Mouse (Mus musculus) E14TG2a.4 (cell line): ENCODE results near the gene Zfp335.

Experiments used
- CTCF ChIP-seq: conservative IDR thresholded peaks from 2 replicates; pipeline ENCODE4 v1.5.1; 2014; ENCODE audit warnings: low read length
- POU5F1 ChIP-seq: IDR thresholded peaks from 2 replicates; pipeline ENCODE4 v1.6.1; 2014; ENCODE audit warnings: low read length, borderline replicate concordance

DNA sequence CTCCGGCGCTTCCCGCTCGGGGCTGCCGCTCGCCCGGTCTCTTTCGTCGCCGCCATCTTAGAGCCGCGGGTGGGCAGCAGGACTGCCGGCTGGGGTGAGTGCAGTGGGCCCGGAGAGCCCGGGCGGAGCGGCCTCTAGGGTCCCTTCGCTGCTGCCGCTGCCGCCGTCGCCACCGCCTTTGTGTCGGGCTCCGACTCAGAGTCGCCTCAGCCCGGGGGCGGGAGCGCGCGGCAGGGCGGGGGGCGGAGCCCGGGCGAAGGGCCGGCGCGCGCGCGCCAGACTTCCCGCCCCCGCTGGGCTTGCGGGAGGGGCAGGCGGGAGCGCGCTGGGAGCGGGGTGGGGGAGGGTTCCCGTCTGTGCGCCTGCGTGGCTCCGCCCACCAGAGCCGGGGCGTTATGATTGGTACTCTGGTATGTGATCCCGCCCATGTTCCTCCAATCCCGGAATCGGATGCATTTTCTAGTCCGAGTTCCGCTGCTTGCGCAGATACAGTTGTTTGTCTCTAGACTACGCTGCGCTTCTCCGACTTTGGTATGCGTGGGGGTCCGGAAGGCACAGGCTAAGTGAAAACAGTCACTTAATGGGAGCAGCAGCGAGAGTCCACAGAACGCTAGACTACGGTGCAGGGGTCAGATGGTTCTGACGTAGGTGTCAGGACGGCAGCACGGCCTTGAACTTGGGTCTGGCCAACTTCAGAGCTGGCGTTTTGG lies 31.8 kb downstream of the Zfp335 start:
- TF ChIP-seq CTCF (no peak), POU5F1 (no peak)
